Mouse (Mus musculus) embryo, embryonic 10 days (tissue): ENCODE measurements around the gene Acap1.

Source experiments
- DNase-seq: peaks from one replicate; pipeline ENCODE4 v3.0.0-alpha.2; 2015; ENCODE audit warnings: low spot score

Gene Acap1

GRCm38 (mm10) chr11:69836703-69837576 is 58.4 kb downstream of the Acap1 start:
- DNase-seq, result peak; percentile 65

- DNase-seq, result no peak
Measured at GRCm38 (mm10) chr11:69835966-69836335, 59.4 kb downstream of the Acap1 start.

DNA sequence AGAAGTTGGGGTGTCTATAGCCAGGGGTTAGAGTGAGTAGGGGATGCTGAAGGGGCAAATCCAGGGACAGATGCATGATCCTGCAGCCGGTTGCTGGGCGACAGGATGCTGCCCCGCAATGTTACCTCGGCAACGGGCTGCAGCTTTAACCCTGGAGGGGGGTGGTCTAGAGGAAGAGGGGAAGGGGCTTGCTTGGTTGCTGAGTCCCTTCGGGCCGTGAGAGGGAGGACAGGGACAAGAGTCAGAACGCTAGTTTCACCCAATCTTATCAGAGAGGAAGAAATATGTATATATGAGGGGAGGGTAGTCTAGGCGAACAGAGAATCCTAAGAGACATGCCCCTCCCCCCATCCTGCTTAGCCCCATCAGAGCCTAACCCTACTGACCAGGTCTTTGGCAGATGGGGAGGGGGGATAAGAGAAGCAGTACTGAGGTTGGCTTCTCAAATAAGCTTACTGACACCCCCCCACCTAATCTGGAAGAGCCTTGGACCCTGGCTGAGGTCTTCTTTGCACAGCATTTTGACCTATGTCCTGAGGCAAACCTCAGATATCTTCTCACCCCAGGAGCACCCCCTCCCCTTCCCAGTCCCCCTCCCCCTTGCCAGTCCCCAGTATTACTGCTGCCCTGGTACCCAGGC is 59.9 kb downstream of the Acap1 start:
- peak; percentile 69 for DNase-seq

- DNase-seq, result peak; percentile 46
Measured at GRCm38 (mm10) chr11:69834001-69834549, 61.3 kb downstream of the Acap1 start.

DNA sequence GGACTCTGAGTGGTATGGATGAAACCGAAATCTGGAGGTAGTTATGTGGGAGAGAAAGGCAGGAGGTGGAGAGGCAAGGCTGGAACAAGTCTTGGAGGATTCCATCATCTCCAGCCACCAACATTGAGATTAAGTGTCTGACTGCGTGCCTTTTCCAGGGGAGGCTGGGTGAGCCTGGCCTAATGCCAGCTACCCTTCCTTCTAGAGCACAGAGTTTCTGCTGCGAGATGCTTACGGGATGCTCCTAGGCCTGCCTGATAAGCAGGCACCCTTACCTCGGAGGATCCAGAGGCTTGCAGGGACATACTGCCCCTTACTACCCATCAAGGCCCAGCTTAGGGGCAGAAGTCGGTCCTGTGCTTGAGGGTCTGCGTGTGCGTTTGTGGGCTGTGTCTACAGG is 61.8 kb downstream of the Acap1 start:
- no peak for DNase-seq
